Mouse (Mus musculus) stomach, embryonic 15.5 days (tissue): ENCODE data around the gene Kctd10. TPM values are rescaled to one million over a fixed set of nuclear protein-coding genes. Genes with fewer than 3 reads are reported as not detected.

Experiments
- ATAC-seq: fragments of 200-750 bp; cut with Nextera tagmentation; 2 replicates; pipeline ENCODE4 v1.8.0; 2017; ENCODE audit warnings: low read depth, moderate number of reproducible peaks, moderate TSS enrichment; ENCODE audit not compliant: insufficient read depth, low FRiP score
- H3K27ac ChIP-seq: fragments of 300-500 bp; sonication (generic); 2 replicates; pipeline ENCODE4 v1.5.1; 2015; ENCODE audit warnings: mild to moderate bottlenecking, inconsistent platforms
- H3K27me3 ChIP-seq: fragments of 300-500 bp; sonication (generic); replicated peaks from 2 replicates; pipeline ENCODE4 v1.6.1; 2015; ENCODE audit warnings: inconsistent platforms
- H3K36me3 ChIP-seq: fragments of 300-500 bp; sonication (generic); 2 replicates; pipeline ENCODE4 v1.6.1; 2015; ENCODE audit warnings: inconsistent platforms
- H3K4me1 ChIP-seq: fragments of 300-500 bp; sonication (generic); 2 replicates; pipeline ENCODE4 v1.6.1; 2015; ENCODE audit warnings: inconsistent platforms
- H3K4me2 ChIP-seq: fragments of 300-500 bp; sonication (generic); 2 replicates; pipeline ENCODE4 v1.6.1; 2015; ENCODE audit warnings: mild to moderate bottlenecking, inconsistent platforms
- H3K4me3 ChIP-seq: fragments of 300-500 bp; sonication (generic); replicated peaks from 2 replicates; pipeline ENCODE4 v1.5.1; 2015; ENCODE audit warnings: inconsistent platforms
- H3K9ac ChIP-seq: fragments of 300-500 bp; sonication (generic); 2 replicates; pipeline ENCODE4 v1.6.1; 2015; ENCODE audit warnings: inconsistent platforms
- H3K9me3 ChIP-seq: fragments of 300-500 bp; sonication (generic); 2 replicates; pipeline ENCODE4 v1.6.1; 2016; ENCODE audit warnings: inconsistent platforms
- WGBS: fragments of 180-500 bp; shearing (Covaris S2); methylation state at CpG from one replicate; pipeline ENCODE4 v1.1.7; 2015; 5-methylcytosine and 5-hydroxymethylcytosine counted together
- polyA plus RNA-seq: library from polyadenylated mRNA; unstranded; fragments of >200 nt; fragmentation: Nextera tagmentation; extraction: Ambion mirVana; gene quantifications from 2 replicates; pipeline ENCODE4 v1.2.1, GENCODE M21; 2015

Gene Kctd10
- polyA plus RNA-seq = 122 and 124 TPM in 2 replicates

GRCm38 (mm10) chr5:114380209-114381012 is at the start of gene Kctd10, which contains the start of gene Ube3b:
Gene Kctd10, minus strand, starts transcription at chr5:114380508.
Gene Ube3b, plus strand, starts transcription at chr5:114380607.
- peak within 1 kb of the TSS; percentile 91 for H3K27ac ChIP-seq
- peak within 1 kb of the TSS; percentile 99 for H3K9ac ChIP-seq
- under 1% methylated on average over 74 of the region's 74 CpGs for WGBS
- peaks cover 12% of the 10 kb centered on the region for H3K36me3 ChIP-seq
- peaks cover 44% of the 10 kb centered on the region for H3K4me1 ChIP-seq
- H3K9me3 ChIP-seq = no peaks in the 10 kb centered on the region
- peak within 1 kb of the TSS; percentile 76 for H3K4me2 ChIP-seq
- ATAC-seq = peak; percentile 93
- H3K27me3 ChIP-seq = no peaks in the 10 kb centered on the region
- H3K4me3 ChIP-seq = peak within 1 kb of the TSS; percentile 89

GRCm38 (mm10) chr5:114429781-114430180 is 49.5 kb upstream of the Kctd10 start:
- no peak for ATAC-seq

GRCm38 (mm10) chr5:114428621-114429020 is 48.3 kb upstream of the Kctd10 start:
- H3K4me2 ChIP-seq = no peak overlapping the region
- H3K27me3 ChIP-seq = no peaks in the 10 kb centered on the region
- no peak overlapping the region for H3K9ac ChIP-seq
- H3K36me3 ChIP-seq = no peaks in the 10 kb centered on the region
- no peak overlapping the region for H3K27ac ChIP-seq
- no peaks in the 10 kb centered on the region for H3K4me1 ChIP-seq
- no peak for ATAC-seq
- 52% methylated on average over 18 of the region's 18 CpGs for WGBS
- no peaks in the 10 kb centered on the region for H3K9me3 ChIP-seq
- no peak overlapping the region for H3K4me3 ChIP-seq

More at GRCm38 (mm10) chr5:114429781-114430180, 49.5 kb upstream of the Kctd10 start:
- no peak overlapping the region for H3K27ac ChIP-seq
- 80% methylated on average over 7 of the region's 7 CpGs for WGBS
- H3K36me3 ChIP-seq = no peaks in the 10 kb centered on the region
- H3K4me1 ChIP-seq = no peaks in the 10 kb centered on the region
- H3K27me3 ChIP-seq = no peaks in the 10 kb centered on the region
- H3K9me3 ChIP-seq = no peaks in the 10 kb centered on the region
- H3K9ac ChIP-seq = no peak overlapping the region
- H3K4me3 ChIP-seq = no peak overlapping the region
- no peak overlapping the region for H3K4me2 ChIP-seq

- no peak for ATAC-seq
- H3K4me3 ChIP-seq = no peak overlapping the region
- no peaks in the 10 kb centered on the region for H3K27me3 ChIP-seq
- no peaks in the 10 kb centered on the region for H3K36me3 ChIP-seq
- WGBS = 73% methylated on average over 6 of the region's 6 CpGs
- no peak overlapping the region for H3K27ac ChIP-seq
- no peak overlapping the region for H3K9ac ChIP-seq
- no peaks in the 10 kb centered on the region for H3K9me3 ChIP-seq
- no peak overlapping the region for H3K4me2 ChIP-seq
- no peaks in the 10 kb centered on the region for H3K4me1 ChIP-seq
These were observed 46.4 kb upstream of the Kctd10 start for GRCm38 (mm10) chr5:114426732-114427131.

GRCm38 (mm10) chr5:114423961-114424360 is 43.7 kb upstream of the Kctd10 start:
- no peak for ATAC-seq
- H3K9ac ChIP-seq = no peak overlapping the region
- no peak overlapping the region for H3K4me2 ChIP-seq
- H3K9me3 ChIP-seq = no peaks in the 10 kb centered on the region
- no peak overlapping the region for H3K4me3 ChIP-seq
- 73% methylated on average over 5 of the region's 5 CpGs for WGBS
- peaks cover 17% of the 10 kb centered on the region for H3K36me3 ChIP-seq
- no peaks in the 10 kb centered on the region for H3K4me1 ChIP-seq
- no peak overlapping the region for H3K27ac ChIP-seq
- no peaks in the 10 kb centered on the region for H3K27me3 ChIP-seq

GRCm38 (mm10) chr5:114422591-114422990 is 42.3 kb upstream of the Kctd10 start:
- WGBS = 16% methylated on average over 5 of the region's 5 CpGs
- no peaks in the 10 kb centered on the region for H3K27me3 ChIP-seq

GRCm38 (mm10) chr5:114421561-114422298 is 41.4 kb upstream of the Kctd10 start:
- no peak for ATAC-seq
- no peak overlapping the region for H3K27ac ChIP-seq
- H3K9me3 ChIP-seq = no peaks in the 10 kb centered on the region
- H3K9ac ChIP-seq = no peak overlapping the region
- 57% methylated on average over 11 of the region's 11 CpGs for WGBS
- H3K36me3 ChIP-seq = peaks cover 32% of the 10 kb centered on the region
- H3K4me2 ChIP-seq = no peak overlapping the region
- H3K27me3 ChIP-seq = no peaks in the 10 kb centered on the region
- no peaks in the 10 kb centered on the region for H3K4me1 ChIP-seq
- H3K4me3 ChIP-seq = no peak overlapping the region

More at GRCm38 (mm10) chr5:114422591-114422990, 42.3 kb upstream of the Kctd10 start:
- H3K4me2 ChIP-seq = no peak overlapping the region
- H3K36me3 ChIP-seq = peaks cover 25% of the 10 kb centered on the region
- H3K4me1 ChIP-seq = no peaks in the 10 kb centered on the region
- H3K27ac ChIP-seq = no peak overlapping the region
- H3K9me3 ChIP-seq = no peaks in the 10 kb centered on the region
- ATAC-seq = no peak
- H3K4me3 ChIP-seq = no peak overlapping the region
- H3K9ac ChIP-seq = no peak overlapping the region

GRCm38 (mm10) chr5:114418541-114418940 is 38.2 kb upstream of the Kctd10 start:
- H3K36me3 ChIP-seq = peaks cover 54% of the 10 kb centered on the region
- ATAC-seq = no peak
- H3K4me2 ChIP-seq = no peak overlapping the region
- H3K27ac ChIP-seq = no peak overlapping the region
- H3K4me3 ChIP-seq = no peak overlapping the region
- H3K4me1 ChIP-seq = no peaks in the 10 kb centered on the region
- no peaks in the 10 kb centered on the region for H3K9me3 ChIP-seq
- H3K9ac ChIP-seq = no peak overlapping the region
- H3K27me3 ChIP-seq = no peaks in the 10 kb centered on the region
- 74% methylated on average over 8 of the region's 8 CpGs for WGBS

GRCm38 (mm10) chr5:114416855-114417254 is 36.5 kb upstream of the Kctd10 start:
- no peak for ATAC-seq
- Histone ChIP-seq H3K27ac (no peak overlapping the region), H3K36me3 (peaks cover 71% of the 10 kb centered on the region), H3K9me3 (no peaks in the 10 kb centered on the region), H3K9ac (no peak overlapping the region), H3K4me3 (no peak overlapping the region), H3K4me2 (no peak overlapping the region), H3K27me3 (no peaks in the 10 kb centered on the region), H3K4me1 (0 out of 2 replicates have a peak, but pooled peaks cover 4% of the 10 kb centered on the region)
- 85% methylated on average over 8 of the region's 8 CpGs for WGBS

GRCm38 (mm10) chr5:114415606-114416005 is 35.3 kb upstream of the Kctd10 start:
- no peak overlapping the region for H3K9ac ChIP-seq
- WGBS = 91% methylated on average over 5 of the region's 5 CpGs
- H3K4me2 ChIP-seq = no peak overlapping the region
- no peak overlapping the region for H3K4me3 ChIP-seq
- H3K9me3 ChIP-seq = no peaks in the 10 kb centered on the region
- no peak for ATAC-seq
- H3K4me1 ChIP-seq = 0 out of 2 replicates have a peak, but pooled peaks cover 4% of the 10 kb centered on the region
- H3K27ac ChIP-seq = no peak overlapping the region
- peaks cover 80% of the 10 kb centered on the region for H3K36me3 ChIP-seq
- H3K27me3 ChIP-seq = no peaks in the 10 kb centered on the region

- 43% methylated on average over 16 of the region's 16 CpGs for WGBS
- no peak for ATAC-seq
- H3K4me3 ChIP-seq = no peak overlapping the region
- no peak overlapping the region for H3K9ac ChIP-seq
- no peaks in the 10 kb centered on the region for H3K27me3 ChIP-seq
- no peak overlapping the region for H3K4me2 ChIP-seq
- 0 out of 2 replicates have a peak, but pooled peaks cover 4% of the 10 kb centered on the region for H3K4me1 ChIP-seq
- peaks cover 83% of the 10 kb centered on the region for H3K36me3 ChIP-seq
- H3K9me3 ChIP-seq = no peaks in the 10 kb centered on the region
- H3K27ac ChIP-seq = no peak overlapping the region
These were observed 32.9 kb upstream of the Kctd10 start for GRCm38 (mm10) chr5:114413067-114413735.
